Mouse (Mus musculus) testis, adult 2 months (tissue): ENCODE results near the gene Cyp4f39.

ENCODE experiments used
- CTCF ChIP-seq: fragments of 200-500 bp; IDR thresholded peaks from 2 replicates; pipeline ENCODE4 v1.5.1; 2012; ENCODE audit warnings: low read depth, mild to moderate bottlenecking, inconsistent platforms, low read length, moderate library complexity; ENCODE audit not compliant: control insufficient read depth, insufficient read depth, insufficient replicate concordance
- POLR2A ChIP-seq: fragments of 200-500 bp; IDR thresholded peaks from 2 replicates; pipeline ENCODE4 v1.6.1; 2012; ENCODE audit warnings: low read depth, mild to moderate bottlenecking, inconsistent platforms, low read length, moderate library complexity; ENCODE audit not compliant: control insufficient read depth

DNA sequence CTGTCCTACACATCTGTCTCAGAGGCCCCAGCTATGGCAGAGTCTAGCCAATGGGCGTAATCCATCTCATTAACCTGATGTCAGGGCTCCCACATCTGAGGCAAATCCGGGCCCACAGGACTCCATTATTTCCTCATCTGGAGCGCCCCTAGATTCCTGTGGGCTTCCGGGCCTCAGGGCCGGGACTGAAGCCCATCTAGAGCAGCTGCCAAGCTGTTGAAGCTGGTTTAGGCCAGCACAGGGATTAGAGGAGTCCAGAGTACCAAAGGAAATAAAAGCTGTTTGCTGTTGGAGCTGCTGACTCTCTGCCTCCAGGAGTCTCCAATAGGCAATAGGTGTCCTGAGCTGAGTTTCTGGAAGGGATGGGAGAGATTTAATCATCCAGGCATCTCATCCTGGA, 17.4 kb upstream of the Cyp4f39 start:
- TF ChIP-seq POLR2A (no peak), CTCF (no peak)
